Mouse (Mus musculus) gastrocnemius, postnatal 4 days (tissue): ENCODE data around the gene Ltc4s. TPM values are rescaled to one million over a fixed set of nuclear protein-coding genes. Genes with fewer than 3 reads are reported as not detected.
A peak's percentile ranks its signal among the peaks of the same experiment; 100 is the strongest.

ENCODE experiments used
- DNase-seq, 2 experiments: peaks; one replicate each; pipeline ENCODE4 v3.0.0; 2021 to 2022; ENCODE audit warnings: low spot score in 2 of 2, mixed read lengths in 2 of 2
- long read RNA-seq, 2 experiments: library from polyadenylated mRNA; stranded (forward); transcript quantifications; one replicate each; pipeline ENCODE4 v2.0.0; 2021
- total RNA-seq, 2 experiments: library from RNA; stranded (reverse); gene quantifications; 2 replicates each; pipeline ENCODE4 v1.2.3; 2021

Ltc4s gene
- 1 to 10 TPM; 5.7 to 7.3 TPM for total RNA-seq
- long read RNA-seq, experiment 1, transcript Ltc4s-202 (5 exons, 649 nt) = major isoform, 9 of 13 reads
- long read RNA-seq, experiment 1, partial matches to known transcripts = 4 of 13 reads
- long read RNA-seq, experiment 1, other reads (novel, unspliced or antisense) = 0 of 13 reads
- long read RNA-seq, experiment 2, partial matches to known transcripts = 1 of 2 reads
- long read RNA-seq, experiment 2, other reads (novel, unspliced or antisense) = 0 of 2 reads

GRCm38 (mm10) chr11:50238324-50238723 lies at the start of gene Ltc4s:
Ltc4s (minus strand) TSS chr11:50238616.
- no peak for DNase-seq

DNA sequence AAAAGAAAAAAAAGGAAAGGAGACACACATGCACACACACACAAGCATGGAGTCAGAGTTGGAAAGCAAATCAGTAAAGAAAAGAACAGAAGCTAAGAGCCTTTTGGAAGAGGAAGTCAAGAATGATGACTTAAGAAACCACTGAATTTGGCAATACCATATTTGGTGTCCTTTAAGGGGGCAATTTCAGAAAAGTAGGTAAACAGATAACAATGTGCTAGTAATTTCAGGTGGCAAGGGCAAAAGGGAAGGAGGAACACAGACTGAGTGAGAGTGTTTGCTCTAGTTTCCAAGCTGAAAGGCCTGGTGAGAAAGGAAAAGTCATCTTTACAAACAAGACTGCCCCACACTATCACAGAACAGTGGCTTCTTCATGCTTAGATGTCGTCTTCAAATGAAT lies 48.0 kb upstream of the Ltc4s start:
- no peak for DNase-seq

DNA sequence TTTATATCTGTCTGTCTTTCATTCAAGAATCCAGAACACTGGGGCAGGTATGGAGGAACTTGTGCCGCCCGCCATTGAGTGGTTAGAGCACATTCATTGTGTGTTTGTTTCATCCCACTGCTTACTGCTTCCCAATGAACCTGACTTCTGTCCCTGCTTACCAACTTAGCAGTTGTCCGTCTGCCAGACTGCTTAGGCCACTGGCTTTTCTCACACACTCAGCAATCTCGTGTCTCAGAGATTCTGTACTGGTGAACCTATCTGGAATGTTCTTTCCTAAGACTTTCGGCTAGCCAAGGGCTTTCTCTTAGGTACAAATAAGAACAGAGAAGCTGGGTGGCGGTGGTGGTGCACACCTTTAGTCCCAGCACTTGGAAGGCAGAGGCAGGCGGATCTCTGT lies 47.3 kb upstream of the Ltc4s start:
- no peak for DNase-seq

GRCm38 (mm10) chr11:50285263-50285662 lies 46.8 kb upstream of the Ltc4s start:
- DNase-seq = no peak

- no peak for DNase-seq
Measured at GRCm38 (mm10) chr11:50280053-50280452, 41.6 kb upstream of the Ltc4s start.

GRCm38 (mm10) chr11:50279005-50279404 lies 40.6 kb upstream of the Ltc4s start:
- DNase-seq = no peak

GRCm38 (mm10) chr11:50277706-50278105 lies 39.3 kb upstream of the Ltc4s start:
- no peak for DNase-seq

DNA sequence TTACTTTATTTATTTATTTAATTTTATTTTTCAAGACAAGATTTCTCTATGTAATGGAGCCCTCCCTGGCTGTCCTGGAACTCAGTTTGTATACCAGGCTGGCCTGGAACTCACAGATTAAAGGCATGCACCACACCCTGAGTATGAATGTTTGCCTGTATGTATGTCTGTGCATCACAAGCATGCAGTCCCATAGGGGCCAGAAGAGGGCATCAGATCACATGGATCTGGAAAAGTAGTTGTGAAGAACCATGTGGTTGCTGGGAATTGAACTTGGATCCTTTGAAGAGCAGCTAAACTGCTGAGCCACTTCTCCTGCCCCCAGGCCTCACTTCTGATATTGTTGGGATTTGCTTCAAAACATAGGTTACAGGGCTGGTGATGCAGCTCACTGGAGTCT lies 38.6 kb upstream of the Ltc4s start:
- DNase-seq = no peak

DNA sequence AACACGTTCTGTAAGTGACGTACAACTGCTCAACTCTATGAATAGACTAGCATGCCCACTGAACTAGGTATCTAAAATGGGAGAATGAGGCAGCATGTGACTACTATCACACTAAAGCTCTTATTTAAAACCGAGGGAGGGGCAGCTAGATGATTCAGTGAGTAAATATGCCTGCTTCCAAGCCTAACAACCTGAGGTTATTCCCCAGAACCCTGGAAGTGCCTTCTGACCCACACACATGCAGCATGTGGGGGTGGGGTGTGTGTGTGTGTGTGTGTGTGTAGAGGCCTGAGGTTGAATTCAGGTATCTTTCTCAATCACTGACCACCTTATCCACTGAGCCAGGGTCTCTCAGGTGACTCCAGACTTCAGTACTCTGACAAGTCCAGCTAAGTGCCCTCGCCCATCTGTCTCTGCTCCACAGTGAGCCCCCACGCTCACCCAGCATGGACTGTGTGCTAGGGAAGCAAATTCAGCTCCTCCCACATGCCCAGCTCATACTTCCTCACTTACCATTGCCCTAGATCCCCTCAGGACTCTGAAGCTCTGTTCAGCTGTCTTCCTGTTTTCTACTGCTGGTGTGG lies 37.2 kb upstream of the Ltc4s start:
- DNase-seq = no peak

- no peak for DNase-seq
Measured at GRCm38 (mm10) chr11:50275077-50275476, 36.7 kb upstream of the Ltc4s start.

DNA sequence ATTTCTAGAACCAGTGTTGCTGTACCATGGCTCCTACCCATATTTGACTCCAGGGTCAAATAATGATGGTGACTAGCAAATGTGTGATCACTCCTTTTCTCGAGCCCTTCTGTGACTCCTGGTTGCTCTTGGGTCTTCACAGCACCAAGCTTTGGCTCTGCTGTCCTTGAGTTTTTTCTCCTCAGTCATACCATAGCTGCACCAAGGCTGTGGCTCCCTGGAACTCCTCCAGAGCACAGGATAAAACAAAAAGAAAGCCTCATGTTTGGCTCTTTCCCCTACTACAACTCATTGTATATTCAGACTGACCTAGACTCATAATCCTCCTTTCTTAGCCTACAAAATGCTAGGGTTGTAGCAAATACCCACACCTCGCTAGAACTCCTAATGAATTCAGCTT lies 34.4 kb upstream of the Ltc4s start:
- peak in 1 of 2 experiments; percentile 11 for DNase-seq

DNA sequence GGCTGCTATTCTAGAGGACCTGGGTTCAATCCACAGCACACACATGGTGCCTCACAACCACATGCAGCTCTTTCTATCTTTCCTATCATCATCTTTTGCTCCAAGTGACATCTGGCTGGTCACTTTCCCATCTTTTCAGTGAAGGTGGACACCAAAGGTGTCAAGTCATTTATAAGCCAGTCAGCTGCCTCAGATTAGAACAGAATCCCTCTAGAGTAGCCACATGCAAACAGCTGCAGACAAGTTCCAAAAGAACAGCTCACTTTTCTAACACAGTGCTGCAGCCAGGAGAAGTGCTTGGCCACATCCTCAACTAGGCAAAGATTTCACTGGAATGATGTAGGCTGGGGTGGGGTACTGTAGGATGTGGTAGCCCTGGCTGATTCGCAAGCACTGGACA lies 31.5 kb upstream of the Ltc4s start:
- peak in 1 of 2 experiments; percentile 9 for DNase-seq

DNA sequence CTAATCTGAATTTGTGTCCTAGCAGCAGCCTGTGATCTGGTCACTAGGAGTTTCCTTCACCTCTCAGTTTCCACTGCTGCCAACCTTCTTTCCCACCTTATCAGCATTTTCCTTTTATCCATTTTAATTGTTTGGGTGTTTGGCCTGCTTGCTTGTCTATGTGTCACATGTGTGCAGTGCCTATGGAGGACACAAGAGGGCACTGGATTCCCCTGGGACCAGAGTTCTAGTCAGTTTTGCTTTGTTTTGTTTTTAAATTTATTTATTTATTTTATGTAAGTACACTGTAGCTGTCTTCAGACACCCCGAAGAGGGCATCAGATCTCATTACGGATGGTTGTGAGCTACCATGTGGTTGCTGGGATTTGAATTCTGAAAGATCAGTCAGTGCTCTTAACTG lies 30.7 kb upstream of the Ltc4s start:
- no peak for DNase-seq

DNA sequence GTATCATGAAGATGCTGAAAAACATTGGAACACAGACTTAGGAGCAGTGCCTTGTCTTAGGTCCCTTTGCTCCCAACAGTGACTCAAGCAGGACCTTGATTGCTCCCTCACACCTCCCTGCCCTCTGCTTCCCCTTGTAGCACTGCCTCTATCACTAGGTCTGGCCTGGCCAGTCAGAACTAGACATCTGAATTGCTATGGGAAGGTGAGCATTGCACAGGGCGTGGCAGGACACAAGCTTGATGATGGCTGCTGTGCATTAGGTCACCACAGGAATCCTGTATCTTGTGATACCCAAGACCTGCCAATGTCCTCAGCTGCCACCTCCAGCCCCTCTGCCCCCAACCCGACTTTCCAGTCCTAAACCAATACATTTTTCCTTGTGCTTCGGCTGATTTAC lies 28.6 kb upstream of the Ltc4s start:
- no peak for DNase-seq

DNA sequence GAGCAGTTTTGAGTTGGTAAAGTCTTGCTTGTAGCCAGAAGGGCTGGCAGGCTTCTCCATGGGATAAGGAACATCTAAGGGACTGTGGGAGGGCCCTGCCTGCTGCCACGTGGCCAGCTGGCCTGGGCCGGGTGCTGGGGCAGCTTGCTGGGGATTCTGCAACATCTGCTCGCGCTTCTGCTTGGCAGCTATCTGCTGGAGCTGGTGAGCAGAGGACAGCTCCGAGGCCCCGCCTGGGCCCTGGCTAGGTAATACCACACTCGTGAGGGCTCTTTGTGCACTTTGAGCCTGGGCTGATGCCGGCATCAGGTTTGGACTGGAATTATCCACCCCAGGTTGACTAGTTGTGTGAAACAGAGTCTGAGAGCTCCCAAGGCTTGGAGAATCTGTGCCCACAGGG lies 27.5 kb upstream of the Ltc4s start:
- peak in 1 of 2 experiments; percentile 26 for DNase-seq

GRCm38 (mm10) chr11:50263198-50263597 lies 24.8 kb upstream of the Ltc4s start:
- DNase-seq = no peak

GRCm38 (mm10) chr11:50262020-50262419 lies 23.6 kb upstream of the Ltc4s start:
- DNase-seq = no peak

GRCm38 (mm10) chr11:50258310-50258709 lies 19.9 kb upstream of the Ltc4s start:
- no peak for DNase-seq

DNA sequence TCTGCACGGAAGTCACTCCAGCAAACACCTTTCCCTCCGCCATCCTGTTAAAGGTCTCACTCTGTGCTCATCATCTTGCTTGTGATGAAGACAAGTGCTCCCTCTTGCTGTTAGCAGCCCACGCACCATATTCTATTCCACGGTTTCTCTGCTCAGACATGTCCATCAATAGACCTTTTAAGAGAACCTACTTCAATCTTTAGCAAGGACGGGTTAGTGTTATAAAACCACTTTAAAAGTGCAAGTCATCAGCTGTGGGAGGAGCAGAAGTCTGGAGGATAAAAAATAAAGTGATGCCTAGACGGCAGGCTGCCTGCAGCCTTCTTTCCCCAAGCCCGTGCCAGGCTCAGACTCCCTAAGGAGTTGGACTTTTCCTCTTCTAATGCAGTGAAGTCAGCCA lies 18.2 kb upstream of the Ltc4s start:
- DNase-seq = no peak

DNA sequence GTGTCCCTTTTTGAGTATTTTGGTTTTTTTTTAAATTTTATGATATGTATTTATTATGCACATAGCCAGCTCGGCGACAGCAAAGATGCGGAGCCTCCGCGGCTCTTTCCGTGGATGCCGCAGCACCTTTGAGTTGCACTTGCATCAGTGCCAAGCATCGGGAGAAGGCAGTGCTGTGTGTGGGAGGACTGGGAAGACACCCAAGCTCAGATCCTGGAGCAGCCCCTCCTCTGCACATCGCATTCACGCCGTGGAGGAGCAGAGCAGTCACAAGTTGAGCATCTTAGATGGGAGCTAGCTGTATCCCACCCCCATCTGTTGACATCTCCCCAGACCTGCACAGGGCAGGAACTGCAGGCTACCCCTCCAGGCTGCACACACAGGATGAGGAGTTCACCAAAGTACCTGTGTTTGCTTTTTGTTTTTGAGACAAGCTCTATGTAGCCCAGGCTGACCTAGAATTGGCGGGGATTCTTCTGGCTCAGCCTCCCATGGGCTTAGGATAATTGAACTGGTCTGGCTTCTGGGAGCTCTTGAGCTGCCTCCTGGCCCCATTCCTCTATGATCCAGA lies 15.7 kb upstream of the Ltc4s start:
- no peak for DNase-seq

GRCm38 (mm10) chr11:50253393-50253792 lies 15.0 kb upstream of the Ltc4s start:
- no peak for DNase-seq

DNA sequence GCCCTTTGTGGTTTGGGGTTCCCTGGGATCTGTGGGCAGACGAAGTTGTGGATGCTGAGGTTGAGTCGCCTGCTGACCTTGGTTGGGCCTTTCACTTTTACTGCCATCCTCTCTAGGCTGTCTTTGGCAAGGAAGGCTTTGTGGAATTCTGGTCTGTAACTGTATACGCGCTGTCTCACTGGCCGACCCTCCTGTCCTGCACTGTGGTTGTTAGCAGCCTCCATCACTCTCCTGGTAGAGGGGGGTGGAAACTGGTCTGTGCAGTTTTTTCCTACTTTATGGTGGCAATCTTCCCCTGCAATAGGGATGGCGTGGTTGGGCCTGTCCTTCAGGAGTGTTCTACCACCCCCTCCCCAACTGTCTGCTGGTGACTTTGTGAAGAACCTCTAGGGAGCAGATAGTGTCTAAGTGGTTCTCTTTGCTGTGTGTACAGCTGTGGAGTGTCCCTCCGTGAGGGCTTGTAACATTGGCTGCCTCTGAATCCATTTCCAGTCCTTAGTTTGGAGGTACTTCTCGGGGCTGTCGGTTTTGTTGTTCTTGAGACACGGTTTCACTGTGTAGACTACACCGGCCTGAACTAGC lies 14.4 kb upstream of the Ltc4s start:
- no peak for DNase-seq

GRCm38 (mm10) chr11:50252166-50252565 lies 13.8 kb upstream of the Ltc4s start:
- no peak for DNase-seq
